Mouse (Mus musculus) 3134 (cell line): ENCODE results near the gene Cmtm5.
"Not testable (repeated sequence)": the region's sequence is repeated elsewhere in the genome, so short reads cannot be mapped to it uniquely, and the experiment has no call there.

Experiments
- DNase-seq: peaks from one replicate; pipeline ENCODE4 v3.0.0-alpha.2; 2011; ENCODE audit warnings: low spot score; ENCODE audit not compliant: insufficient read length; ENCODE audit errors: extremely low read depth

The Cmtm5 gene

DNA sequence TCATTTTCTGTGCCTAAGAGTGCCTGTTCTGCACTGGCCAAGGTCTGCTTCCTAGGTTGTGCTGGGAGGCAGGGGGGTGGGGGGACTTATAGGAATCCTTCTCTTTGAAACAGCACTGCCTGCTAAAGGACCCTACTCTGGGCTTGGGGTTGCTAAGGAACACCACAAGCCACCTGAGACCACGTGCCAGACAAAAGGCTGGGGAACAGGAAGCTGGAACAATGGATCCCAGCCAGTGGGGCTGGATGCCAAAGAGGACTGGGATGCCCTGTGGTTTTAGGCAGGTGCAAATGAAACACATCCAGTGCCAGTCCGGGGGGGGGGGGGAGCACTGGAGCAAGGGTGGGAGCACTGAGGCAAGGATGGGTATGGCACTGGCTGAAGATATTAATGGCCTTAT, 5.6 kb upstream of the Cmtm5 start:
- no peak for DNase-seq

DNA sequence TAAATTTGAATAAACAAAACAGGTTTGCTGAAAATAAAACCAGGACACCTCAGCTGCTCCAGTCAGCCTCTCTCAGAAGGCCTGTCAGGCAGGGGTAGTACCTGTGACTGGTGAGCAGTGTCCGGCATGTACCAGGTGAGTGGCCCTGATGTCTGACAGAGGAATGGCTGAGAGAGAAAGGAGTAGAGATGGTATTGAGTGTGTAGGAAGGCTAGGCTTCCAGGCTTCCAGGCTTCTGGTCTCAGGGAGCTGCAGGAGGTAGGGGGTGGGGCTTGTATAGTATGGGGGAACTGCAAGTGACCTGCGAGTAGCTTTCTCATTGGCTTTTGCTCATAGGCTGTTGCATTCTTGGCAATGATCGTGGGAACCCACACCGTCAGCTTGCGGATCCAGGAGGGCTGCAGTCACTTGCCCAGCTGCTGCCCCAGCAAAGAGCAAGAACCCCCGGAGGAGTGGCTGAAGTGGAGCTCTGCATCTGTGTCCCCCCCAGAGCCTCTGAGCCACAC, 3.4 kb upstream of the Cmtm5 start, which contains the start of gene Il25:
Gene Il25 (plus strand): TSS at position 51 of the 506 bp plus-strand sequence.
- no peak for DNase-seq

DNA sequence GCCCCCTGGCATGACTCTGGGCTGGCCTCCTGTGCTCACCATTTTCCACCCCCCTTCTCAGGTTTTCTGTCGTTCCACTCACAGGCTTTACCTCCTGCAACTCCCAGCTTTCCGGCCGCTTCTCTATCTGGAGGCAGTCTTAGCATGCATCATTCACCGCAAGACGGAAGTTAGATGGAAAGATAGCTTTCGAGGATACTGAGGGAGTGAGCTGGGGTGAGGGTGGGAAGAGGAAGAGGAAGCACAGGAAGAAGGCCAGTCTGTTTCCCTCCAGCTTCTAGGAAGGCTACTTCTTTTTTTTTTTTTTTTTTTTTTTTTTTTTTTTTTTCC, 735 bp downstream of the Cmtm5 start:
- no peak for DNase-seq

DNA sequence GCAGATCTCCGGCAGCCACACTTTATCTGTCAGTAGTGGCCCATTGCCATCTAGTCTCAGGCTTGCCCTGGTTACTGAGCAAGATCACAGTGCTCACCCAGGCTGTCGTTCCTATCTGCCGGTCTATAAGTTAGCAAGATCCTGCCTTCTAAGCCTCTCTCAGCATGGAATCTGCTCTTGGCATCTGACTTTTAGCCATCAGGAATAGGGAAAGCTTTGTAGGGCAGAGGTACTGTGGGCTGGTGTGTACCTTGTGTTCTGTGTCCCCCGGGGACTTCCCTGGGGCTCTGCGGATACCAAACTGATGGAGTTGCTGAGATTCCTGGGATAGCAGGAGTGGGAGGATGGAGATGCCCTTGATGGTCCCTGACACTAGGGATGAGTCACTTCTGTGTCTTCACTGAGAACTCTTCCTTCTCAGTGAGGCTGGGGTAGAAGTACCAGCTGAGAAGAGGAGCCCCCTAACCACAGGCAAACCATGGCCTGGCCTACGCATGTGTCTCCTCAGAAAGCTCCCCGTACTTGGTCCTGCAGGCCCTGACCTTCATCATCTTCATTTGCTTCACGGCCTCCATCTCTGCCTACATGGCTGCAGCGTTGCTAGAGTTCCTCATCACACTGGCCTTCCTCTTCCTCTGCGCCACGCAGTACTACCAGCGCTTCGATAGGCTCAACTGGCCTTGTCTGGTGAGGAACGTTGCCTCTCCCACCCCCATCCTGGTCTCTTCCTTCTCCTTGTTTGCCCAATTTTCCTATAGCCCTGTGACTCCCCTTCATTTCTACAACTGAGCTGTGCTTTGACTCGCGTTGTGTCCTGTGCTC, 1.5 kb downstream of the Cmtm5 start:
- no peak for DNase-seq

DNA sequence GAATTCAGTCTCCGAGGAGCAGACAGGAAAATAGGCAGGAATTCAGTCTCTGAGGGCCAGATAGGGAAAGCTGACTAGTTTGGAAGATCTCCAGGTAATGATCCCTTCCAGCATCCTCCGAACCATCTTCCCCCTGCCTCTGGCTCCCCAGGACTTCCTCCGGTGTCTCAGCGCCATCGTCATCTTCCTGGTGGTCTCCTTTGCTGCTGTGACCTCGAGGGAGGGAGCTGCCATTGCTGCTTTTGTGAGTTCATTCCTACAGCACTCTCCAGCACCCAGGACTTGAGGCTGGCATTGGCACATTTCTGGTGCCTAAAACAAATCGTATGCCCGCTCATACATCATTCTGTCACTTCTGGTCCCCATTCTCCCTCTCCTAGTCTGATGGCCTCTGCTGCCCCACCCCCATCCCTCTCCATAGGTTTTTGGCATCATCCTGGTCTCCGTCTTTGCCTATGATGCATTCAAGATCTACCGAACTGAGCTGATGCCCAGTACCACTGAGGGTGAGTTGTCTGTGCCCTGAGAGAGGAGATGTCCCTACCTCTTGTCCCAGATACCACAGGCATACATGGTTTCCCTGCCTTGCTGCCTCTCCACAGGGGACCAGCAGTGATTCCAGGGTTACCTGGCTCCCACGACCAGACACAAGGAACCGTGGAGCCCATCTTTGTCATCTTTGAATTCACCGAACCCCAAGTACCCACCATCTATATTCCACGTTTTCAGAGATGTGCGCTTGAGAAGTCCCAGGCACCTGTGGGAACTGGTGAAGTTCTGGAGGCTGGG, 2.6 kb downstream of the Cmtm5 start:
- no peak for DNase-seq

DNA sequence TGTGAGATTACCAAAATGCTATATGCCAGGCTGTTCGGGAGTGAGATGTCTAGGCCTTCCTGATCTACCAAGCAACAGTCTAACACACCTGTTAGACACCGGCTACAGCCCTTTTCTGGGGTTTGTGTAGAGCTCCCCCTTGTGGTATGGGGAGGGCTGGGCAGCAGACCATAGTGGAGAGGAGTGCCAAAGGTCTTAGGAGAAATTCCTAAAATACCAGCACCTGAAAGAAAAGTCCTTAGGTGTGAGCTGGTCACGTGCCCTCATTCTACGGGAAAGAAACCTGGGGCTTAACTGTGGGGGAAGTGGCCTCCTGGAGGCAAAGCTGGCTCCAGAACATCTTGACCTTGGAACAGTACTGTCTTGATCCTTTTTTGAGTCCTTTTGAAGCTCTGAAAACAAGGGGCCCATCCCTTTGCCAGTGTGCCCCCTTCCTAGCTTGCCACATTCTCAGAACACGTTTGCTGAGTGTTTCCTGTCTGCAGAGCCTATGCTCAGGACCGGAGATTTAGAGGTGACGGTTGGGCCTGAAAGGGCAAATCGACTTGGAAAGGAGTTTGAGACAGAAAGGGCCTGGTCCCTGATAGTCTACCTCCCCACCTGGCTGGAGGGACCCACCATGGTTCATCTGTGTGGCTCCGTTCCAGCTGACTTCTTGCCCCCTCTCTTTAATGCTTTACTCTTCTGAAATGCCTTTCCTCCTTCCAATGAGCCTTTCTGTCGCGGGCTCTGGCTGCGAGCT, 3.5 kb downstream of the Cmtm5 start:
- DNase-seq: no peak

DNA sequence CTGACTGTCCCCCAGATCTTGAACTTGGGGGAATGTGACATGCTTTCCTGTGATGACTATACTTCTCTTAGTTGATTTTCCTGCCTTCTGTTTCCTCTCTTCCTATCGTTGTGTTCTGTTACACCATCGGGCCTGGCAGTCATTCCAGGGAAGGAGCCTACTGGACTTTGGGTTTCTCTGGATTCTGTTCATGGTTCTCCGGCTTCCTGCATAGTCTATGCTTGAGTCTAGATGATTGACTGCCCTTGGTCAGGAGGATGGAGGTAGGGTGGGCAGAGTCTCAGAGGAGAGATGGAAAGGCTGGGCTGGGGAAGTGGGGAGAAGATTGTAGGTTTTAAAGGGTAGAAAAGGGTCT, 4.1 kb downstream of the Cmtm5 start:
- DNase-seq: no peak

DNA sequence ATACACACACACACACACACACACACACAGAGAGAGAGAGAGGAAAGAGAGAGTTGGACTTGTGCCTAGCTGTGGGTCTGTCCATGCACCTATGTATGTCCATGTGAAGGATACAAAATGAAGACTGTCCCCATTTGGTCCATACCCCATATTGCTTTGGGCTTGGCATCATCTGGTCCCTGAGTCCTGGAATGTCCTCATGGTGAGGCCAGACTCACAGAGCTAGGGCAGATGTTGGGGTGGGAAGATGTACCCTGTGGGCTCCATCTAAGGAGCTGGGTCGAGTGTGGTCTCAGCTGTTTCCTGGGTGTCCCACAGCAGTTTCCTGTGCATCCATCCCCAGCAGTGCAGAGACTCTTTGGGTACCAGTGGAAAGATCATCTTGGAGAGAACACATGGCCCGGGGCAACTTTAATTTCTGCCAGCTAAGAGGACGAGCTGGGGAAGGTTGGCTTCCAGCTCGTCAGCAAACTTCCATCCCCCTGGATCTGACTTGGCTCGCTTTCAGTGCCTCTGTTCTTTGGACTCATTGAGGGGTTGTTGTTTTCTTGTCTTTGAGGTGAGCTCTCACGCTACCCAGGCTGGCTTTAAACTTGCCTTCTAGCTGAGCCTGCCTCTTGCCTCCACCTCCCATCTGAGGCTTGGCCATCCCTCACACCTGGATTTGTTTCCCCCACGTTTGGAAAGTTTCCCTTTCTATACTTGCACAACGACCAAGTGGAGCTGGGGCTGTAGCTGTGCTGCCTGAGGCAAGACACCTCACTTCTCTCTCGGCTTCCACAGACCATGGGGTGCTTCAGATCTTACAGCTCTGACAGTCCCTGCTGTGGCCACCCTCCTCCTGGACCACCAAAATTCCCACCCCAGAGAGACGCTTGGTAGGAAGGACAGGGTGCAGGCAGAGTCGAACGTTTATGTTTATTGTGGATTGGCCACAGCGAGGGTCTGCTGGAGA, 5.2 kb downstream of the Cmtm5 start:
- no peak for DNase-seq

DNA sequence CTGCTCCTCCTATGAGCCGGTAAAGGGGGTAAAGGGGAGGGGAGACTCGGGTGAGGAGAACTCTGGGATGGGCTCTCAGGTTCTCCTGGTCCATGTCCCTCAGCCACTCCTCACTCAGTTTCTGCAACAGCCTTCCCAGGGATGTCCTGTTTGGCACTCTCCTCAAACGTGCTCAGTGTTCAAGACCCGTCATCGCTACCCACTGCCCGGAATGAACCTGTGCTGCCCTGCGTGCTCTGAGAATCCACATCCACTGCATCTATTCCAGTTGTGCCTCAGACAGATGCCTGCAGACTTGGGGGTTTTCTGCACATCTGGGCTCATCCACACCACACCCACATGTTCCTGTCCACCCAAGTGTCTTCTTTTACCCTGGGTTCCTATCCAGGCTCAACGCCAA, 6.4 kb downstream of the Cmtm5 start:
- DNase-seq: no peak

DNA sequence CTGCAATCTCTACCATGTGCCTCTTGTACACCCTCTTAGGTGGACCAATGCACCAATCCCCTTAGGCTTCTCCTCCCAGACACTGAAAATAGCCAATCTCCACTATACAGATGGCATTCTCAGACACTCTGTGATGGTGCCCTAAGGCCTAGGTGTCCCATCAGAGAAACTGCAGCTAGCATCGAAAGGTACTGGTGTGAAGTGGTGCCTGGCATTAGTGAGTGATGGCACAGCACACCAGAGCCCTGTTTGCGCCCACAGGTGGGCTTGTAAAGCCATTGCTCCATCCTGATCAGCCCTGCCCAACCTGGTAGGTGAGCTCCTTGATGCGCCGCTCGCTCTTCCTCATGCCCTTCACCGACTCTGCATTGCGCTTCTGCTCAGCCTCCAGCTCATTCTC, 7.9 kb downstream of the Cmtm5 start:
- no peak for DNase-seq

DNA sequence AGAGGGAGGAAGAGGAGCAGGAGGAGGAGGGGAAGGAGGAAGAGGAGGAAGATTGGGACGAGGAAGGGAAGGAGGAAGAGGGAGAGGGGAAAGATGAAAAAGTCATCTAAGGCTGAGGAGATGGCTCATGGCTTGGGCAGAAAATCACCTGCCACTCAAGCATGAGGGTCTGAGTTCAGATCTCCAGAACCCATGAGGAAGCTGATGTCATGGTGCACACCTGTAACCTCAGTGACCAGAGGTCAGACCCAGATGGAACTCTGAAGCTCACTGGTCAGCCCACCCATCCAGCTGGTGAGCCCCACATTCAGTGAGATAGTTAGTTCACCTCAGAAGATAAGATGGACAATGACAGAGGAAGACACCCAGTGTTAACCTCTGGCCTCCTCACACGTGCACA, 8.9 kb downstream of the Cmtm5 start:
- DNase-seq: no peak

DNA sequence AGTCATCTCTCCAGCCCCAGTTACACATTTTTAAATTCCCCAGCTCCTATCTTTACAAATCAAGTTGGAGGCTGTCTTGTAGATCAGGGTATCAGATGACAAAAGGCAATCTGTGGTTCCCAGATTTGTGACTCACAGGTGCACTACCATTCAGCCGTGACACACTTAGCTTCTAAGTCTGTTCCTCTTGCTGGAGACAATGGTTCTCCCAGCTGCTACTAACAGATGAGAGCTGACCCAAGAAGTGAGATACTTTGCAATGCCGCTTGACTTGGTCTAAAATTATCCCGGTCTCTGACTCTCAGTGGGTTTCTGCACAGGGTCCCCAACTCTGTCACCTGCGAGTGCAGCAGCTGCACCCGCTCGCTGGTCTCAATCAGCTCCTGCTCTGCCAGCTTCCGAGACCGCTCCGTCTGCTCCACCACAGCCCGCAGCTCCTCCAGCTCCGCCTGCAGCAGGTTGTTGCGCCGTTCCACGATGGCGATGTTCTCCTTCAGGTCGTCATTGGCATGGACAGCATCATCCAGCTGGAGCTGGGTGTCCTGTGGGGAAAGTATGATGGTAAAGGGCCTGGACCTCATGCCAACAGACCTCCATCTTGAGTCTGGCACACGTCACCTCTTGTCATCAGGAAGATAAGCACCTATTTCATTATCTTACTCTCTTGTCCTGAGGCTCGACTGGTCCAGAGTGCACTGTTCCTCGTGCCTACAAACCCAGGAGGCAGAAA, 10.1 kb downstream of the Cmtm5 start:
- no peak for DNase-seq

DNA sequence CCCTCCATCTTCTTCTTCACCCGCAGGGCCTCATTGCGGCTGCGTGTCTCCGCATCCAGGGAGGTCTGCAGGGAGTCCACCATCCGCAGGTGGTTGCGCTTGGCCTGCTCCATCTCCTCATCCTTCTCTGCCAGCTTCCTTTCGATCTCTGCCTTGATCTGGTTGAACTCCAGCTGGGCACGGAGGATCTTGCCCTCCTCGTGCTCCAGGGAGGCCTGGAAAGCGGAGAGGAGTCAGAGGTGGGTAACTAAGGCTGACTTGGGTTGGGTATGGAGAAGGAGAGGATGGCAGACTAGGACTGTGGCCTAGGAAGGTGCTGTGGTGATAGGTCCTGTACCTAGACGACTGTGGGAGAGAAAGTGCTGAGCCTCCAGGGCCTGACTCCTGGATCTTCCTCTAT, 10.9 kb downstream of the Cmtm5 start:
- DNase-seq: not testable (repeated sequence)

DNA sequence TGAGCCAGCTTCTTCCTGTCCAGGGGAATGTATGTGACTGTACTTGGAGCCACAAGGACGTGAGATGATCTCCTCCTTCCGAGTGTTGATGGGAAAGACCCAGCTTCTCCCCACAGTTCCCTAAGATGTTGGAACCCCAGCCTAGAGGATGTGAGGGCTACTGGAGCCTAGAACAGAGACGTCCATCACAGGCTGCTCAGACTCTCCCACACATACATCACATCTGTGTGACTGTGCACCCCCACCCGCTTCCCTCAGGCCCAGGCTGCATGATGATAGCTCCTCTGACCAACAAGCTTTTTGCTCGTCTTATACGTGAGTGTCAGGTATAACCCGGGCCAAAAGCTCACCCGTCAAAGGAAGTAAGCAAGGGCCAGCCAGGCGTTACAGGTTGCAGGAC, 12.7 kb downstream of the Cmtm5 start:
- DNase-seq: no peak

DNA sequence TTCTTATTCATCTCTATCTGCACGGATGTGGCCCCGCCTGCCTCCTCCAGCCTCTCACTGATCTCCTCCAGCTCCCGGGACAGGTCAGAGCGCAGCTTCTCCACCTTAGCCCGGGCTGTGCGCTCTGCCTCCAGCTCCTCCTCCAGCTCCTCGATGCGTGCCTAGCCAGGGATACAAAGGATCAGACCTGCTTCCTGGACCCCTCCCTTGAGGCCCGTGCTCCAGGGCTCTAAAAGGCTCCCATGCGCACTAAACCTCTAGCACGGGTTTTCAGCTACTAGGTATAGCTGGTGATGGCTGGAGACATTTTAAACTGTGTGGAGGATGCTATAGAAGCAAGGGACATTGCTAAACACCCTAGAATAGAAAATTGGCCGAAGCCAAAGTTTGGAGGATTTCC, 14.4 kb downstream of the Cmtm5 start:
- no peak for DNase-seq

DNA sequence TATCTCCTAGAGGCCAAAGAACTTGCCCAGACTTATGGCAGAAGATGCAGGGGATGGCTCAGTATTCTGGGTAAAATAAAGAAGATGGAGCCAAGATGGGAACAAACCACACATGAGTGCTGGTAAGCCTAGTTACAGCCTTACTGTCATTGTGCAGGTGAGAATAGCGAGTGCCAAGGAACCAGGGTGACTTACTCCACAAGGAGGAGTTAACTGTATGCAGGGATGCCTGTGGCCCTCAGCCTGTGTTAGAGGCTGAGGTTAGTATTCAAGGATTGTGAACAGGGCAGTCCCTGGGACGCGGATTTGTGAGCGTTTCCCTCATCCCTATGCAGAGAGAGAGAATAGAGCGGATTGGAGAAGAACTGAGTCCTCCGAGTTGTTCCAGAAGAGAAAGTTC, 15.5 kb downstream of the Cmtm5 start:
- DNase-seq: no peak

DNA sequence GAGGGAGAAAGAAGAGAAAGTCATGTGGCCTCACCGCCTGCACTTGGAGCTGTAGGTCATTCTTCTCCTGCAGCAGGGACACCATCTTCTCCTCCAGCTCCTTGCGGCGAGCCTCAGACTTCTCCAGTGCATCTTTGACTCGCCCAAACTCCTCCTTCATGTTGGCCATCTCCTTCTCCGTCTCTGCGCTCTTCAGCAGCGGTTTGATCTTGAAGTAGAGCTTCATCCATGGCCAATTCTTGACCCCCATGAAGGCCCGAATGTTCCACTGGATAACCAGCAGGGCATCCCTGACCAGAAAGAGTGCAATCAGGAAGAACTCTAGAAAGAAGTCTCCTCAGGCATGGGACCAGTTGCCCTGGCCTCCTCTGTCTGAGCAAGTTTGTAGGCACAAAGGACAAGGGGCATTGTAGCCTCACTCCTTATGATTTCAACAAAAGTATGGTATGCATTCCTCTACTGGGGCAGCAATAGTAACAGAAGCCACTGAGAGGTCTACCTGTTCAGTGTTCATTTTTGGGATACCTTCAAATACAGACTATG, 17.7 kb downstream of the Cmtm5 start:
- DNase-seq: no peak

DNA sequence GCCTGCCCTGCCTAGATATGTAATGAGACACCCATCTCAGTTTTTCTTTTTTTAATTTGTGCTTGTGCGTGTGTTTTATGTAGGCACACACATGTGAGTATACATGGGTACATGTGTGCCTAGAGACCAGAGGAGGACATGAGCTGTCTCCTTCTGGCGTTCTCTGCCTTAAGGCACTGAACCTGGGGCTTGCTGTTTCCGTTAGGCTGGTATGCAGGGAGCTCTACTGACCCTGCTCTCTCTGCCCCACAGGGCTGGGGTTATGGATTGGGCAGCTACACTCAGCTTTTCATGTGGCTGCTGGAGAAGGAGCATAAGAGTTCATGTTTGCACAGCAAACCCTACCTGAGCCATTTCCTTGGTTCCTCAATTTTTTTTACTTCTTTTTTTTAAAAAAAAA, 18.4 kb downstream of the Cmtm5 start:
- no peak for DNase-seq

DNA sequence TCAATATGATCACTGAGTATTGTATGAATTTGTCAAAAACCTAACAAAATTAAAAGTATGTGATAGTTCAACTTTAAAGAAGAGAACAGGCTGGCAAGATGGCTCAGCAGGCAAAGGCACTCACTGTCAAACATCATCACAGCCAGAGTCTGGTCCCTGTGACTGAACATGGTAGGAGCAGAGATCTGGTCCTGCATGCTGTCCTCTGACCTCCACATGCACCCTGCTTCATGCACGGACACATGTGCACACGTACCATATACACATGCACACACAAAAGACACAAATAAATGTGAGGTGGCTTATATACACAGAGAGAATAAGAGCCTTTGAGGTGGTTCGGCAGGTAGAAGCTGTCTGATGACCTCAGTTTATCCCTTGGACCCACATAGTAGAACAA, 19.4 kb downstream of the Cmtm5 start:
- DNase-seq: no peak
